Mouse (Mus musculus) heart, postnatal 25 days (tissue): Measurements from ENCODE around the gene Atp13a1. TPM values are rescaled to one million over a fixed set of nuclear protein-coding genes. Genes with fewer than 3 reads are reported as not detected.

ENCODE experiments used
- DNase-seq: peaks from one replicate; pipeline ENCODE4 v3.0.0; 2022; ENCODE audit warnings: low spot score
- intact Hi-C: fragments of 180-260 bp; cut with DNase I; formaldehyde crosslinking; loops from one replicate; pipeline ENCODE4 v1.15.1; 2025
- total RNA-seq, 2 experiments: library from RNA; stranded (reverse); gene quantifications; 2 replicates each; pipeline ENCODE4 v1.2.3; 2021

Gene Atp13a1
- total RNA-seq, 2 experiments from 2014 or later, result 15.0 to 15.1 TPM

GRCm38 (mm10) chr8:69832298-69832853, 41.4 kb downstream of the Atp13a1 start, which contains the start of gene Pbx4:
Pbx4 (plus strand) TSS chr8:69832491.
- intact Hi-C loops, result no loop called here
- DNase-seq, result peak; percentile 71

- DNase-seq, result no peak
- intact Hi-C loops, result no loop called here
Measured at GRCm38 (mm10) chr8:69837057-69837682, 46.2 kb downstream of the Atp13a1 start.

DNA sequence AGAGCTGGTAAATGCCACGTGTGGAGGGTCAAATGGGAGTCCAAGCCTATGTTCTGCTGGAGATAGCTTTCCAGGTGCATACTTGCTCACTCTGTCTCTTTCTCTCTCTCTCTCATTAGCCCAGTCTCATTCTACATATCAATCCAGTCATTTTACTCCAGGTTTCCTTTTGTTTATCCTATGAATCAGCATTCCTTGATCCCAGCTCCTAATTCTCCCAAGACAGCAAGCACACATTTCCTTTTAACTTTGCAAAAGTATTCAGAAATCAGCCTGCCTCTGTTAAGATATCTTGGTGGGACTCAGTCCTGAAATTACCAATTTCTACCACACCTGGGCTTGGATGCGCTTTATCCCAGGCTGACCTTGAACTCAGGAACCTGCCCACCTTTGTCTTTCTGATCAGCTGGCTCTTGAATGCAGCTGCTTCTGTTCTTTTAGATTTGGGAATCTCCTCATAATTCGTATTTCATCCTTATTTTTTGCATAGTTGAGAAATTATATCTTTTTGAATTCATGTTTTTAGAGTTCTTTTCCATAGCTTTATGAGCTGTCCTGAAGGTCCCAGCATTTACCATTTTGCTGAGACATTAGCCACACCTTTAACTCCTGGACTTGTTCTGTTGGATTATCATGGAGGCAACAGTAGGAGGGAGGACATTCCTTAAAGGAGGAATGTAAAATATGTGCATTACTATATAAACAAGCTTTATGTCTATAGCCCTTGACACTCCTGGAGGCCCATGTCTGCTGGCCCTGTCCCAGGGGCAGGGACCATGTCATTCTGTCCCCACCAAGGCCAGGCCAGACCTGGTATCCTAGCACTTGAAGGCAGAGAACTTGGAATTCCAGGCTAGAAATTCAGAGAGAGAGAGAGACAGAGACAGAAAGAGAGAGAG, 56.5 kb downstream of the Atp13a1 start:
- intact Hi-C loops, result no loop called here
- DNase-seq, result no peak

DNA sequence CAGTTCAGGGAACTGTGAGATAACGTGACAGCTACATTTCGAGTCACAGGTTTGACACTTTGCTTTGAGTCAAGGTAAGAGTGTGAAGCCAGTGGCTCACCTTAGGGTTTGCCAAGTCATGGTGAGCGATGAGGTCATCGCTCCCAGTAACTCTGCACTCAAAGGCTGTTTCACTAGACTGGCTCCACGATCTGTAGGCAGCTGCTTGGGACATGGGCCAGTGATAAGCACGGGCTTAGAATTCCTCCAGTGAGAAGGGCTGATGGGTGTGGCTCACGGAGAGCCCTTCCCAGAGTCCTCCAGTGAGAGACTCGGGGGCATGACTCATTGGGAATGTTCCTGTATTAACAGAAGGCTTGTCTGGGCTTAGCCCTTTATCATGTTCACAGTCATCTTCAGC, 58.0 kb downstream of the Atp13a1 start:
- peak; percentile 32 for DNase-seq
- intact Hi-C loops, result no loop called here

GRCm38 (mm10) chr8:69849899-69850298, 58.9 kb downstream of the Atp13a1 start:
- DNase-seq, result no peak
- intact Hi-C loops, result no loop called here

GRCm38 (mm10) chr8:69850926-69851506, 60.1 kb downstream of the Atp13a1 start:
- no peak for DNase-seq

GRCm38 (mm10) chr8:69853869-69854268, 62.9 kb downstream of the Atp13a1 start:
- intact Hi-C loops, result no loop called here
- DNase-seq, result no peak

More at GRCm38 (mm10) chr8:69850926-69851506, 60.1 kb downstream of the Atp13a1 start:
- intact Hi-C loops, result no loop called here

Other genes starting within 250 kb of the Atp13a1 start
- 1 to 10 TPM; 7.1 to 9.6 TPM for gene Zfp868, start 165.6 kb upstream of the Atp13a1 start, total RNA-seq
- 1 to 10 TPM; 1.2 to 1.4 TPM for gene Zfp964, start 136.7 kb upstream of the Atp13a1 start, total RNA-seq
- 10 to 100 TPM; 12.2 to 14.5 TPM for gene Zfp869, start 80.4 kb upstream of the Atp13a1 start, total RNA-seq
- gene Zfp963, start 41.2 kb upstream of the Atp13a1 start, total RNA-seq, result 1 to 10 TPM; 2.1 to 2.8 TPM
- 1 to 10 TPM; 1.2 to 1.8 TPM for gene Gm20422, start 16.3 kb upstream of the Atp13a1 start, total RNA-seq
- 10 to 100 TPM; 15.5 to 19.4 TPM for gene Zfp866, start within 50 bp of the Atp13a1 start, total RNA-seq
- 1 to 10 TPM; 4.9 to 5.5 TPM for gene Gmip, start 17.5 kb downstream of the Atp13a1 start, total RNA-seq
- gene Lpar2, start 31.3 kb downstream of the Atp13a1 start, total RNA-seq, result under 1 TPM; 0.26 to 0.34 TPM
- under 1 TPM in 1 of 2 experiments, not detected in 1; 0.39 TPM for gene Pbx4, start 41.3 kb downstream of the Atp13a1 start, total RNA-seq
- gene Cilp2, start 96.5 kb downstream of the Atp13a1 start, total RNA-seq, result 1 to 10 TPM; 2.8 to 2.9 TPM
- gene Tssk6, start 111.0 kb downstream of the Atp13a1 start, total RNA-seq, result under 1 TPM in 1 of 2 experiments, not detected in 1; 0.20 TPM
- 100 to 1,000 TPM; 446 to 456 TPM for gene Ndufa13, start 111.4 kb downstream of the Atp13a1 start, total RNA-seq
- gene Yjefn3, start 111.5 kb downstream of the Atp13a1 start, total RNA-seq, result 10 to 100 TPM in 1 of 2 experiments, 1 to 10 TPM in 1; 9.6 to 14.8 TPM
- gene Gatad2a, start 205.2 kb downstream of the Atp13a1 start, total RNA-seq, result 10 to 100 TPM; 34.3 to 35.6 TPM